In genomic region chr9:58659989-58660388, GRCm38 (mm10) we compare ENCODE assay signal across 14 mouse cellular contexts.
A peak's percentile ranks its signal among the peaks of the same experiment; 100 is the strongest.
DNase-seq lines count a peak whose midpoint lies in the region; ATAC-seq lines count a peak whose summit lies in the region.
"Had no signal": no experiment of that assay in that cellular context is flagged by ENCODE, and none has a peak within 500 bp of the region (broad histone marks: within the 10 kb centered on the region; RNA-seq: fewer than 3 reads in every experiment).

No protein-coding gene starts in this region.

- no peaks in the 10 kb centered on the region for H3K4me1 ChIP-seq in forebrain, embryonic 10.5 days
- H3K4me1 ChIP-seq in forebrain, embryonic 12.5 days, result no peaks in the 10 kb centered on the region
- no peaks in the 10 kb centered on the region for H3K4me1 ChIP-seq in kidney, embryonic 15.5 days
- no peaks in the 10 kb centered on the region for H3K4me1 ChIP-seq in intestine, embryonic 16.5 days (ENCODE audit: control insufficient read depth, insufficient read depth, low read length)
- H3K4me1 ChIP-seq: neural tube, embryonic 12.5 days had no signal

- no peaks in the 10 kb centered on the region for H3K9me3 ChIP-seq in forebrain, embryonic 10.5 days
- H3K9me3 ChIP-seq in forebrain, embryonic 12.5 days, result no peaks in the 10 kb centered on the region
- H3K9me3 ChIP-seq in kidney, embryonic 15.5 days (replicated peaks), result no peaks in the 10 kb centered on the region
- no peaks in the 10 kb centered on the region for H3K9me3 ChIP-seq in intestine, embryonic 16.5 days (ENCODE audit: control insufficient read depth, low read length)
- H3K9me3 ChIP-seq: neural tube, embryonic 12.5 days had no signal

- WGBS in forebrain, embryonic 10.5 days, result 86% methylated on average over 9 of the region's 9 CpGs
- WGBS in forebrain, embryonic 12.5 days, result 86% methylated on average over 9 of the region's 9 CpGs
- WGBS in kidney, embryonic 15.5 days, result 86% methylated on average over 9 of the region's 9 CpGs
- WGBS in intestine, embryonic 16.5 days, result 91% methylated on average over 9 of the region's 9 CpGs

- no peak overlapping the region for H3K4me2 ChIP-seq in forebrain, embryonic 12.5 days
- H3K4me2 ChIP-seq in kidney, embryonic 15.5 days, result no peak overlapping the region
- no peak overlapping the region for H3K4me2 ChIP-seq in intestine, embryonic 16.5 days (ENCODE audit: low read depth, low read length)
- H3K4me2 ChIP-seq: neural tube, embryonic 12.5 days had no signal

- no peak for DNase-seq in forebrain, embryonic 10.5 days (ENCODE audit: extremely low spot score, low spot score)
- no peak for DNase-seq in kidney, adult 11 months
- DNase-seq in spleen, postnatal 10 days (ENCODE audit: low spot score in 2 of 2), result peak; percentile 63 to 67
- no peak for DNase-seq in right cerebral cortex, postnatal 4 days
- no peak for DNase-seq in cerebellum, postnatal 14 days
- DNase-seq: adrenal gland, postnatal 25 days; cerebellum, adult 11 months; gastrocnemius, postnatal 14 days; kidney, postnatal 36 days had no signal

- H3K4me3 ChIP-seq in forebrain, embryonic 10.5 days, result no peak overlapping the region
- no peak overlapping the region for H3K4me3 ChIP-seq in forebrain, embryonic 12.5 days (replicated peaks)
- H3K4me3 ChIP-seq in kidney, embryonic 15.5 days (replicated peaks), result no peak overlapping the region
- H3K4me3 ChIP-seq in intestine, embryonic 16.5 days (ENCODE audit: low read length), result no peak overlapping the region
- H3K4me3 ChIP-seq: left cerebral cortex, adult 2 months; neural tube, embryonic 12.5 days had no signal

- peak overlapping the region; percentile 70; the same call in 1 of the 2 replicates for H3K27ac ChIP-seq in forebrain, embryonic 10.5 days
- H3K27ac ChIP-seq in forebrain, embryonic 12.5 days, result no peak overlapping the region
- no peak overlapping the region for H3K27ac ChIP-seq in kidney, embryonic 15.5 days
- H3K27ac ChIP-seq in intestine, embryonic 16.5 days (ENCODE audit: low read length), result no peak overlapping the region
- H3K27ac ChIP-seq: left cerebral cortex, adult 2 months; neural tube, embryonic 12.5 days had no signal

- H3K27me3 ChIP-seq in forebrain, embryonic 10.5 days (ENCODE audit: poor library complexity, severe bottlenecking), result no peaks in the 10 kb centered on the region
- H3K27me3 ChIP-seq in forebrain, embryonic 12.5 days, result no peaks in the 10 kb centered on the region
- no peaks in the 10 kb centered on the region for H3K27me3 ChIP-seq in kidney, embryonic 15.5 days
- H3K27me3 ChIP-seq in intestine, embryonic 16.5 days (replicated peaks; ENCODE audit: control insufficient read depth, insufficient read depth, low read length), result no peaks in the 10 kb centered on the region
- H3K27me3 ChIP-seq: neural tube, embryonic 12.5 days had no signal

- no peak for ATAC-seq in forebrain, embryonic 12.5 days (ENCODE audit: low FRiP score)
- ATAC-seq in kidney, embryonic 15.5 days (replicated peaks; ENCODE audit: low FRiP score), result peak; percentile 36; the same call in 1 of the 2 replicates
- peak; percentile 72 for ATAC-seq in intestine, embryonic 16.5 days

- H3K9ac ChIP-seq in forebrain, embryonic 12.5 days, result no peak overlapping the region
- no peak overlapping the region for H3K9ac ChIP-seq in kidney, embryonic 15.5 days
- no peak overlapping the region for H3K9ac ChIP-seq in intestine, embryonic 16.5 days (ENCODE audit: low read depth, low read length)
- H3K9ac ChIP-seq: neural tube, embryonic 12.5 days had no signal

- peaks cover 29% of the 10 kb centered on the region for H3K36me3 ChIP-seq in forebrain, embryonic 10.5 days (replicated peaks)
- H3K36me3 ChIP-seq in forebrain, embryonic 12.5 days (replicated peaks), result peaks cover 10% of the 10 kb centered on the region; the same call in 1 of the 2 replicates
- H3K36me3 ChIP-seq in kidney, embryonic 15.5 days, result peaks cover 65% of the 10 kb centered on the region
- H3K36me3 ChIP-seq in intestine, embryonic 16.5 days (ENCODE audit: control insufficient read depth, insufficient read depth, low read length), result peaks cover 3% of the 10 kb centered on the region

Comparison
In these comparisons a context has a peak if more than half of its experiments do, and no peak if none do; other contexts are left out.
1. DNase-seq: peak in spleen, postnatal 10 days (2 of 2); none in forebrain, embryonic 10.5 days (single experiment), kidney, adult 11 months (single experiment), right cerebral cortex, postnatal 4 days (single experiment) and cerebellum, postnatal 14 days (0 of 2).